Mouse (Mus musculus) T-helper 17 cell (primary cell): ENCODE measurements at regions not wholly inside any gene's neighbourhood (a gene's known extent, or its start where the extent isn't known, plus 50 kb on each side); places are given as distances from the start of the nearest gene placed in this dataset.

Experiments used
- in situ Hi-C, 2 experiments: fragments of 300-600 bp; cut with MboI, MseI; formaldehyde crosslinking; loops; 1 replicate in 1 of 2; 2 replicates in 1 of 2; pipeline ENCODE4 v1.15.1; 2025; ENCODE audit warnings: high pct_unique_total_duplicates in 2 of 2

DNA sequence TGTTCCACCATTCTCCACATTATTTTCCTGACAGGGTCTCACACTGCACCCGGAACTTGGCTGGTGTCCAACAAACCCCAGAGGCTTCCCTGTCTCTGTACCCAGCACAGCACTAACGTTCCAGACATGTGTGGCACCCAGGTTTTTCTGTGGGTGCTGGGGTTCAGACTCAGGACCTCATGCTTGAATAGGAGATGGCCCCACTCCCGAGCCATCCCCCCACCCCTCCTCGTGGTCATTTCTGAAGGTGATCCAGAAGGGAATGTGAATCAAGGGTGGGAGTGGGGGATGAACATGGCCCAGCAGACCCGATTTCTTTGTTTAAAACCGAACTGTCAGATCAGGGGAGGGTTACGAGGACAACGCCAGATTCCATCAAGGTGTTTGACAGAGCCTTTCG, 245.6 kb downstream of the Tbc1d1 start:
- in situ Hi-C loops: no loop called here

DNA sequence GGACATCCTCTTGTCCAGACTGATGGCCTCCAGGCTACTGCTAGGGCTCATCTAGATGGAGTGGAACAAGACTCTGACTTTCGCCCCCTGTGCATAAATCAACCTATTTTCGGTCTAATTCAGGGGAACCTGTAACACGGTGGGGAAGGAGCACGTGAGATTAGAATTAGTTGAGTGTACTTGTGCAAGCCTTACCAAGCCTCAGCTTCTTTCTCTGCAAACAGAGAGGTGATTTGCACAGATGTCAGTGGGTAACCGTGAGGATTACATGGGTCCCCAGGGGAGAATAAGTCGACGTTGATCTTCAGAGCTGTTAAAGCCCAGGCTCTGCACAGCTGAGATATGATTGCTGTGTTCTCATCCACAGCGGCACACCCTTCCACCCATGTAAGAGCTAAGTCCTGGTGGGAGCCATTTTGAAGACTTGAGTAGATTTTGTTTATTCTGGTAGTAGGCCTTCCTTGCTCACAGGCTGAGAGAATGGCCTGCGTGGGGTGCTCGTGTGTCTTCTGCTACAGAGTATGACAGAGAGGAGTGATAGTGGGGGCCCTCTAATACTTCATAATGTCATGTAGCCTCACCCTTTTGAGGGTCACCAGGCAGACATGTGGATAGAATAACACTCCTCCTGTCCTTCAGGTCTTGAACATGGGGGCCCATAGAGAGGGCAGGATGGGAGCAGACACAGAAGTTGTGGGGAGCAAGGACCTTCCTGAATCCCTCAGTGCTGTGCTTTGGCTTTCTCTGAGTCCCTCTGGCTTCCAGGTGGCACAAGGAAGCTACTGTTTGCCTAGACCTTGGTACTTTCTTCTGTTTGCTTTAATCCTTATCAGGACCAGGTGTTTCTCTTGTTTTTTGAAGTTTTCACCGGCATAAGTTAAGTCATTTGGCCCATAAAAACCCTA, 247.2 kb downstream of the Tbc1d1 start:
- in situ Hi-C loops: no loop called here

DNA sequence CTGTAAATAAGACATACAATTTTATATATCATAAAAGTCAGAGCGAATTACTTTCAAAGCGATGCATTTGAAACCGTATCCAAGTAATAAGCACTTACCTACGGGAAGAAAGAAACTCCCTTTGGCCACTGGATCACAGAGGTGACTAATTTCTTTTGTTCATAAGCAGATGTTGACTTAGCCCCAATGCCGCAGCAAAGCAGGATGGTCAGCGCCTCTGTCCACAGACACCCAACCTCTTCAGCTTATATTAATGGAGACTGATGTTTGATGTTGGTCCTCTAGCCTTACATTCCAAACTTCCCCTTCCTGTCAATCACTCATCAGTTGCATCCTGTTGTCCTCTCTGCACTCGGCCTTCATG, 247.9 kb downstream of the Tbc1d1 start:
- in situ Hi-C loops: no loop called here

DNA sequence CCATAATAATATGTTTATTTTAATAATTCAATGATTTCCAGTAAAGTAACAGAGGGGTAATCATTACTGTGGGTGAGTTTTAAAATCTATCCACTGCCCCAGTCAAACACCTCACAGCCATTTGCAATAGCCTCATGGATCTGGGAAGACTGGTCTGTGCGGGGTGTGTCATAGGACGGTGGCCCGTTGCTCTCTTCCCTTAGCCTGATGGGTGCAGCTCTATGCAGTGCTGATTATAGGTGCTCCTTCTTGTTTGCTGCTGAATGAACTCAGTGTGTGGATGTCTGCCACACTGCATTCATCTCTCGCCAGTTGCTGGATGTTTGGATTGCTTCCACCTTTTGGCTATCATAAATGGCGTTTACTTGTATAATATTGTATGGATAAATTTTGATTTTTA, 248.4 kb downstream of the Tbc1d1 start:
- in situ Hi-C loops: no loop called here

DNA sequence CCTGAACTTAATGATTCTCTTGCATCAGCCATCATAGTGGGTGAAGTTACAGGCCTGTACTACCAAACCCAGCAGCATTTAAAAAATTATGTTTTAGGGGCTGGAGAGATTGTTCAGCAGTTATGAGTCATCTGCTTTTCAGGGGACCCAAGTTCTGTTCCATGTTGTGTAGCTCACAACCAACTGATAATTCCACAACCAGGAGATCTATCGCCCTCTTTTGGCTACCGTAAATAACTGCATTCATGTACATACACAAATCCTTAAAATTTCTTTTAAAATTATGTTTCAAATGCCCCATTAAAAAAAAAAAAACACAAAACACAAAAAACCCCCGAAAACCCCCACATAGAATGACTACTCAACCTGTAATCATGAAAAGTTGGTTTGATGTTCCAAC, 252.8 kb downstream of the Tbc1d1 start:
- in situ Hi-C loops: no loop called here

DNA sequence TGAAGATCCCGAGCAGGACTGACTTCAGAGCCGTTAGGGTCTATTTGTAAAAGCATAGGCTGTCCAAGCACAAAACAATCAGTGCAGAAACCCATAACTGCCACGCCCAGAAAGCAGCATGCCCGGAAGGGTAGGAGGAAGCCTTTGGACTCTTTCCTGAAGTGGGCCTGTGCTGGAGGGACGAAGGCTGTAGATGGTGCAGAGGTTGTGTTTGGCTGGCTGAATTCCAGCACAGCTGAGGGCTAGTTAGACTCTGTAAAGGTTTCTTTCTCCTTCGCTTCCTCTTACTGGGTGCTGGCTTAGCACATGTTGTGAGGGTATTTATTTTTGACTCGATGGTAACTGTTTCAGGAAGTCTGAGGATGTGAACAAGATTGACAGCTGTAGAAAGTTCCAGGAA, 254.5 kb downstream of the Tbc1d1 start:
- in situ Hi-C loops: no loop called here

DNA sequence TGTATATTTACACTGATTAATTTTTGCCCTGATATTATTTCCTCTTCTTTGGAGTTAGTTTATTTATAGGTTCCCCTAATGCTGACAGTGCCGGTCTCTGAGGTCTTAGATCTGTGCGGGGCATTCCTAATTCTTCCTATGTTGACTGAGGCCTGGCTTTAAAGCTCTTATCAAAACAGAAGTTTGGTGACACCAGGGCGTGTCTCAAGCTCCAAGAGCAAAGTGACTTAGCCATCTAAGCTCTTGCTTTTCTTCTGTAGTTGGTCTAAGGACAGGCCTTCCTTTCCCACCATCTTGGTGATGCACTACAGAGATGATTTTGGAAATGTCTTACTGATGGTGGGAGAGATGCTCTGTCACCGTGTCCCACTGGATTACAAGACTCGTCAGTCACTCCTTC, 258.4 kb downstream of the Tbc1d1 start:
- in situ Hi-C loops: no loop called here

DNA sequence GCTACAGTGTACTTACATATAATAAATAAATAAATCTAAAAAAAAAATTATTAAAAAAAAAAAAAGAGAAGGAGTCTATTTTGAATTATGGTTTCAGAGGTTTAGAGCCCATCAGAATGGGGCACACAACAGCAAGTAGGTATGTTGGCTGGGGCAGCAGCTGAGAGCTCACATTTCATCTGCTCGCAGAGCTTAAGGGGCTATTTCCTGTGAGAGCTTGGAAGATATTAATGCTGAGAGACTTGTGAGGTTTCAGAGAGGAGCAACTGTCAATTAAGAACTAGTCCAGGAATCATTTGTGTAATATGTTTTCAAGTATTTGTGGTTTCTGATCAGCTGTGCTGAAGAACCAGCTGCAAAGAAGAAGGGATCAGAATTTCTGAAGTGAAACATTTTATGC, 263.3 kb downstream of the Tbc1d1 start:
- in situ Hi-C loops: no loop called here

DNA sequence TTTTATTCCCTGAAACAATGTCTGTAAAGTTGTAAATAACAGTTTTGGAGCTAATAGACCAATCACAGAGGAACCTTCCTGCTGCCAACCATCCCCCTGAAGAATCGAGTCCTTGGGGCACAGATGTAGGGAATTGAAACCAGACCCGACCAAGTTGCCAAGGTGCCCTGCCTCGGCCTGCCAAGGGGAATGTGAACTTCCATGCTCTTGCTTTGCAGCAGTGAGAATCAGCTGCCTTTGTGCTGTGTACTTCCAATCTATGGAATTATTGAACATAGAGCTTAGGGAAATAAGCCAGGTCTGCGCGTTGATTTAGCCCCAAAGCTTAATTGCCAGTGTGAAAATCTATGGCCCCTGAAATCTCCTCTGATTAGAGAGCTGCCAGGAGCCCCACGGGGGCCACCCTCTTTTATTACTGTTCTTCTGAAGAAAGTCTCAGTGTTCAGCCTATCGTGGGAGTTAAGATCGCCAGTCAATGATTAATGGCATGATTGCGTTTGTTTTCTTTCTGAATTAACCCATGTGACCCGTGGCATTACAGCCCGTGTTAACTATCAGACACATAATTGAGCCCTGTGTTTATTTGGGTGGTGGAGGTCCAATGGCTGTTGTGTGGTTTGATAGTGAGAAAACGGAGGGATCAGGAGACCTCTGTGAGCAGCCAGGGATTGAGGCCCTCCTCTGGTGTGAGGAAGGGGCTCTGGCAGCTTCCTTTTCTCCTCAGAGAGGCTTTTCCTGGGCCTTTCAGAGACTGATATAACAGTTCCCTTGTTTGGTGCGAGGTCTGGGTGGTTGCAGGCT, 266.9 kb downstream of the Tbc1d1 start:
- in situ Hi-C loops: no loop called here

DNA sequence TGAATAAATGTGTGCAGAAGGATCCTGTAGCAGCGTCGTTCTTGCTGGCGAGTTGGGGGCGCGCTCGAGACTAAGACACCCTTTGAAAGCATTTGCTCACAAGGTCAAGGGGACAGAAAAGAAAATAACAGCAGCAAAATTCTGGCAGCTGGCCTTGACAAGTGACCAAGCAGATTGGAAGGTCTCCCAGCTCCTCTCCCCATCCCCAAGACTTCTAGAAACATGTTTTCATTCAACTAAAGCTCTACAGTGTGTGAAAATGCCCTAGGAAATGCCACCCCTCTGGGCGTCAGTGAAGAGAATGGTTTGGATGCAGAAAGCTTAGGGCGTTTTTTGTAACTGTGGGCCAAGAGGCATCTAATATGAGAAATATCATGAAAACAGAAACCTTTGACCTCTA, 272.7 kb downstream of the Tbc1d1 start:
- in situ Hi-C loops: no loop called here

DNA sequence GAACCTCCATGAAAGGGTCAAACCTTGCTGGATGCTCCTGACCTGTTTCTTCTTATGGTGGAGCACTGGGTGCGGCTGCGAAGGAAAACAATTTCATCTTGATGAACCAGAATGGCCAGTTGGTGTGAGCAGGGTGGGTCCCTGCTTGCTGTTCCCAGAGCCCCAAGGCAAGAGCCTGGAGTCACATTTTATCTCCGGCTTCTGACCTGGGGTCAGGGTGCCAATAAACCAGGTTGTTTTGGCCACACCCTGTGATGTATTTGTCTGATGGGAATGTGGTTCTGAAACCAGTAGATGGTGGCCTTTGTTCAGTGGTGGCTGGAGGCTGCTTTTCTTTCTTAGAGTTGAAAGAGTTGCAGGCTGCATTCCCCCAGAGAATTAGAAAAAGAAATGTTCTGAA, 274.4 kb downstream of the Tbc1d1 start:
- in situ Hi-C loops: loop anchor here in 1 of 2 experiments (5.0 kb wide), 1 partner anchor 137 kb away; no protein-coding TSS in a partner anchor

DNA sequence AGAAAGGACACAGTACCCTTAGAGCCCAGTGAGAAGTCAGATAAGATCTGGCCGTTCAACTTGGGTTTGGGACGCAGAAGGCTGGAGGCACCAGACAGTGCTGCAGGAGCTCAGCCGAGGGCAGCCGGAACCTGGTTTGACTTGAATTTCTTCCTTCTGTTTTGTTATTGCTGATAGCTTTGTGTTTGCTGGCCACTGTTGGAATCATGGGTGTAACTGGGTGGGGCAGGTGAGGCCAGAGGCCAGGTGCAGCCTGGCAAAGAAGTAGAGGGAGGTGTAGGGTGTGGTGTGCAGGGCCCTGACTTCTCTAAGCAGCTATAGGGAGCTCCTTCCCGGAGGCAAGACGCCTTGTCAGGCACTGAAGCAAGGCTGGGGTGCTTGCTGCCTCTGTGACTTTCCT, 275.5 kb downstream of the Tbc1d1 start:
- in situ Hi-C loops: loop anchor here in 1 of 2 experiments (5.0 kb wide), 1 partner anchor 136 kb away; no protein-coding TSS in a partner anchor

DNA sequence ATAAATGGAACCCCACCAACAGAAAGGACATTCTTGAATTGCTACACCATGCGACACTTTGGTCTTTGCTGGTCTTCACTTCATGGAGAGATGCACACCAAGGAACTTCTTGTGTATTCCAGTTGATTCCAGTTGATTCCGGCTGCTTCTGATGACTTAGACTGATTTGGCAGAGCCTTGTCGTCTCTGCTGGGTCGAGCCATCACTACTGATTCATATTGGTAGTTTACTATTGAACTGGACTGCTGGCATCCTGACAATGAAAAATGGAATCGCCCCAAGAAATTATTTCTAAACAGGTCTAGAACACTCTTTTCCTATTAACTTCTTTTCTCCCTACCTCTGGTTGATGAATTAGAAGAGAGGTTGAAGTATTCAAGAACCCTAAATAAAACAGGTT, 277.7 kb downstream of the Tbc1d1 start:
- in situ Hi-C loops: loop anchor here in 1 of 2 experiments (5.0 kb wide), 1 partner anchor 134 kb away; no protein-coding TSS in a partner anchor

DNA sequence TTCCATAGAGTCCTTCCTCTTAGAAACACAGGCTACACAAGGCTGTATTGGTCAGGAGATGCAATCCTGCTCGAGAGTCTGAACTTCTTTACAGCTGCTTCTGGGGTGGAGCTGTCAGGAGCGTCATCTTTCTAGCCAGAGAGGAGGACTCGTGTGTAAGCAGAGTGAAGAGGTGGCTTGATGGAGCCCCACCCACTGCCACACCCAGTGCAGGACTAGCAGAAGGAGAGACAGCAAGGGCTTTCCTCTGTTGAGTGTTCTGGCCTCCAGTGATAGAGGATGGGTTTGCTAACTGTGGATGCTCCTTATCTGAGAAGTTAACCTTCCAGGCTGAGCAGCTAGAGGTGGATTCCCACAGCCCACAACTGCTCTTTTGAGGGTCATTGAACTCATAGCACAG, 279.4 kb downstream of the Tbc1d1 start:
- in situ Hi-C loops: no loop called here

DNA sequence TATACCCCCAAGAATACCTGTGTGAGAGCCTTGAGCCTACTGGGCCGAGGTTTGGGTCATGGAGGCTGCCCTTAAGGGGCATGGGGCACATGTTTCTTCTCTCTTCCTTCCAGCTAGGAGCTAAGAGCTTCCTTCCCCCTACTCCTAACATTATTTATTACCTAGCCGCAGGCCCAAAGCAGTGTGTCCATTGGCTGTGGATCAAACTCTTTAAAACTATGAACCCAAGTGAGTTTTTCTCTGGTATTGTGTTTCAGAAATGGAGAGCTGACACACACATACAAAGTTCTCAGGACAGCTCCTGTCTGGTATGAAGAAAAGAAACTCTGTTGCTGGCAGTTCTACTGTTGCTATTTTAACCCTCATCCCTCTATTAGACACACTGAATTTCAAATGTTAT, 279.9 kb downstream of the Tbc1d1 start:
- in situ Hi-C loops: no loop called here

DNA sequence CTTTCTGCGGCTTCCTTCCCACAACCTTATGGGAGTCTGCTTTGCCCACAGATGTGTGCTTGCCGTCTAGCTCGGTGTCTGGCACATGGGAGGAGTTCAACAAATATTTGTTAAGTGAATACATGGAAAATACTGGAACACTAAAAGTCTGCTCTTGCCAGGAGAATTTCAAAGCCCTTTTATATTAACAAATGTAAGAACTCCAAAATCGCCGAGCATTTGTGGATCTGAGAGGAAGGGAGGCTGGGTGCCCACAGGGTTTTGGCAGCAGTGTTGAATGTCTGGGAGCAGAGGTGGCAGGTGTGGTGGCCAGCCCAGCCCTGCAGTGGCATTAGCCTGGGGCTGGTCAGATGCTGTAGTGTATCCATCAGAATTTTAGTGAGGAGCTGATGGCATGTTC, 281.6 kb downstream of the Tbc1d1 start:
- in situ Hi-C loops: no loop called here

DNA sequence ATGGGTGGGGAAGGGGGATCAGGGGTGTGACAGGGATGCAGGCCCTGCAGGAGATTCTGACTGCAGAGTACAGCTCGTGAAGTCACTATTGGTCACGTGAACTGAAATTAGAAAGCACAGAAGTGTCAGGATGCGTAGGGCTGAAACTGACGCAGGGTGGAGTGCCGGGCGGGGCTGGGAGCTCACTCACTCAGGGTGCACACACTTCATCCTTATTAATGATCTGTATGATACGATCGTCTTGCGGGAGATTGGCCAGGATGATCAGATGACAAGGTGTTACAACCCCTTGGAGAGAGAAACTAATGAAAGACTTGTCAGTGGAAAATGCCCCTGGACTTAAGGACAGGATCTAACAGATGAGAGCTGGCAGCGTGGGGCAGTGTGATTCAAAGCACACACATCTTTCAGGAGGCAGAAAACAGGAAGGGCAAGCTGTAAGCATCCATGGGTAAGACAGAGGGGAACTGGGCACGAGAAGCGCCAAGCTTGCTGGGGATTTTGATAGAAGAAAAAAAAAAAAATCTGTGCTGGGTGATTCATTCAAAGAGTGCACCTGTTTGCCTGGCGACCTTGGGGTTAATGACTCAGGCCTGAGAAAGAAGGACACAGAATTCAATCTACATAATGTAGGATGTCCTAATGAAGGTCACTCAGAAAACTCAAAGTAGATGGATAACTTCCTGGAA, 282.5 kb downstream of the Tbc1d1 start:
- in situ Hi-C loops: no loop called here

DNA sequence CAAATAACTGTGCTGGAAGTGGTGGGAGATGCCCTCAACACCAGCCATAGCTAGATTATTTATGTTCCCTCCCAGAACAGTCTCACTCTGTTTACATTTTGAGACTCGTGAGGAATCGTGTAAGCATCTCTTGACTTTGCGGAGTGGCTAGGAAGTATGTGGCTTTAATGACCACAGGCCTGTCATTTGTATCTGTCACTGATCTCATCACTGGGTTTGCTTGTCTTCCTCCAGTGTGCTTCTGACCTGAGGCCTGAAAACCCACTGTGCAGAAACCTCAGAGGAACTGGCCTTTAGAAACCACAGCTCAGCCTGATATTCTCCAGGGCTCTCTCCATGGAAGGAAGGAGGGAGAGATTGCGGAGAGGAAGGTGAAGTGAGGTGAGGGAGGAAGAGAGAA, 291.7 kb downstream of the Tbc1d1 start:
- in situ Hi-C loops: no loop called here

DNA sequence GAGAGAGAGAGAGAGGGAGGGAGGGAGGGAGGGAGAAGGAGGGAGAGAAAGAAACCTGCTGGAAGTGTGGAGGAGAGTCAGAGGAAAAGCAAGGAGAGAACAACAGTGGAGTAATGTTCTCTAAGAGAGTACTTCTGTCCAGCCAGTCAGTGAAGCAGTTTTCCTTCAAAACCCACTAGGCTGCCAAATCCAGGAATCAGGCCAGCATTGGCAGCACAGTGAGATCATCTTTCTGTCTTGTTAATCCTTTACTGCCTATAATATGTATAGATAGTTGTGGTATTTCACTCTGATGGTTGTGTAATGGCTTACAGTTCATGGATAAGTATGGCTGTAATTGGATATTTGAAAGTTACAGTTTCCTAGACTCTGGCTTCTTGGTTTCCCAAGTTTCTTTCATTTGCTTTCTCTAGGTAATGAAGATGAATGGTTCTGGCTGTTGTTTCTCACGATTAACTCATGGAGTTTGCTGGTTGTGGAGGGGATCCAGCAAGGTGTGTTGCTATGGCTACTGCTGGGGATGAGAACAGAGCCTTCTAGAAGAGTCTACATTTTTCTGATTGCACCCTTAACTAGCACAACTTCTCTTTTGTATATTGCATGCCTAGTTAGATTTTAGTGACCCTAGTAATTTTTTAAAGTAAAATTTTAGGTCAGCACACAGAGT, 296.7 kb downstream of the Tbc1d1 start:
- in situ Hi-C loops: no loop called here

DNA sequence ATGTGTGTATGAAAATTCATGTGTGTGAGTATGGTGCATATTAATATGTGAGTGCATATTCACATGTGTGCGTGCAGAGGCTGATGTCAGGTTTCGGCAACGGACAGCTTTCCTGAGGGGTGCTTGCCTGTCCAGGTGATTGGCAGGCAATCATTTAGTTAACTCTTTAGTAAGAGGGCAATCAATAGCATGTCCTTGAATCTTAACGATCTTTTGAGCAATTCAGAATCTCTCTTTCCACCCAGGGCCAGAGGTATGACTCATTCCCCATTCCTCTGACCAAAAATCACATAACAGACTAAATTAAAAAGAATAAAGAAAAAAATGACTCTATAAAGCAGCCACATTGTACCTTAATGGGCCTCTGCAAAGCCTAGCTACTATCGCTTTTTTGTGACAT, 303.7 kb downstream of the Tbc1d1 start:
- in situ Hi-C loops: no loop called here

DNA sequence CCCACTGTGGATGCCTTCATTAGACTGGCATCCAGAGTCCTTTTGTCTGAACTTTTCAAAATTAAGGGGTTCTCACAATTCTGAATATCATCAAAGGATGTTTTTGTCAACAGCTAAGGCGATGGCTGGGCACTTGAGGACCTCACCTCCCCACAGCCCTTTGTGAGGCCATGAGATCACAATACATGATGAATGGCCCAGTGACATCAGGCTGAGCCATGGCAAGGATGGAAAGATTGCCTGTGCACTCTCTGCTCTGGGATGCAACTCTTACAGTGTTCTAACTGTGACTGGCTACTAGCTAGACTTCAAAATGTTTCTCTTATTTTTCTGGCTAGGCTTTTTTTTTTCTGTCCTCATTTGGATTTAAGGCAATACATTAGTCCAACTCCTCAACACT, 304.8 kb downstream of the Tbc1d1 start:
- in situ Hi-C loops: no loop called here

DNA sequence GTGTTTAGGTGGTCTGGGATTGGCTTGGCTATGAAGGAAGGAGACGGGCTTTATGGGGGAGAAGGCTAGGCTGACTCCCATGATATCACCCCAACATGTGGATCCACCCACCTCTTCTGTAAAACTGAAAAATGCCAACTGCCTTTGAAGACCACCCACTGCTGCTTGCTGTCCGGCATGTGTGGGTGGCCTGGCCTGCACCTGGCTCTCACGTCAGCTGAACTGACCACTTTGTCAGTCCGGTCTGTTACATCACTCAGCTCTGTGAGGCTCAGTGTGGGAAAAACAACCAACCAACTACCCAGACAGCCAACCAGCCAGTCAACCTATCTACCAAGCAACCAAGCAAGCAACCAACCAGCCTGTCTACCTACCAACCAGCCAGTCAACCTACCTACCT, 305.5 kb downstream of the Tbc1d1 start:
- in situ Hi-C loops: no loop called here
